Mouse (Mus musculus) limb, embryonic 10.5 days (tissue): ENCODE measurements around the gene Vgll2. TPM values are rescaled to one million over a fixed set of nuclear protein-coding genes. Genes with fewer than 3 reads are reported as not detected.

ENCODE experiments used
- DNase-seq: peaks from one replicate; pipeline ENCODE4 v3.0.0-alpha.2; 2017; ENCODE audit warnings: low spot score
- H3K27ac ChIP-seq: fragments of 300-500 bp; sonication (generic); 2 replicates; pipeline ENCODE4 v1.5.1; 2016; ENCODE audit warnings: mild to moderate bottlenecking
- H3K27me3 ChIP-seq: fragments of 300-500 bp; sonication (generic); 2 replicates; pipeline ENCODE4 v1.6.1; 2016; ENCODE audit warnings: low read depth, mild to moderate bottlenecking; ENCODE audit not compliant: poor library complexity, severe bottlenecking
- H3K36me3 ChIP-seq: fragments of 300-500 bp; sonication (generic); 2 replicates; pipeline ENCODE4 v1.6.1; 2016; ENCODE audit warnings: mild to moderate bottlenecking, moderate library complexity
- H3K4me1 ChIP-seq: fragments of 300-500 bp; sonication (generic); 2 replicates; pipeline ENCODE4 v1.6.1; 2016
- H3K4me3 ChIP-seq: fragments of 300-500 bp; sonication (generic); 2 replicates; pipeline ENCODE4 v1.5.1; 2016; ENCODE audit warnings: mild to moderate bottlenecking, moderate library complexity
- H3K9me3 ChIP-seq: fragments of 300-500 bp; sonication (generic); replicated peaks from 2 replicates; pipeline ENCODE4 v1.6.1; 2016; ENCODE audit warnings: mild to moderate bottlenecking
- WGBS: fragments of 180-500 bp; shearing (Covaris S2); methylation state at CpG from one replicate; pipeline ENCODE4 v1.1.7; 2016; 5-methylcytosine and 5-hydroxymethylcytosine counted together
- microRNA-seq: library from miRNA; unstranded; fragments of <30 nt; microRNA quantifications from one replicate; pipeline ENCODE4, GENCODE M21; 2017
- polyA plus RNA-seq: library from polyadenylated mRNA; unstranded; fragments of >200 nt; fragmentation: Nextera tagmentation; extraction: Ambion mirVana; gene quantifications from 2 replicates; pipeline ENCODE4 v1.2.1, GENCODE M21; 2016

The Vgll2 gene
- polyA plus RNA-seq, 1 experiment from 2014 or later, result 4.2 TPM

GRCm38 (mm10) chr10:52027161-52028035 is 5.1 kb downstream of the Vgll2 start:
- peaks cover 100% of the 10 kb centered on the region for H3K27me3 ChIP-seq
- peak; percentile 60 for DNase-seq
- WGBS, result under 1% methylated on average over 68 of the region's 68 CpGs
- H3K4me3 ChIP-seq, result peak overlapping the region; percentile 53
- H3K36me3 ChIP-seq, result no peaks in the 10 kb centered on the region
- H3K4me1 ChIP-seq, result peaks cover 15% of the 10 kb centered on the region
- 0 out of 2 replicates have a peak overlapping the region, but pooled peaks have one; percentile 42 for H3K27ac ChIP-seq
- H3K9me3 ChIP-seq, result no peaks in the 10 kb centered on the region

GRCm38 (mm10) chr10:52028561-52029370 is 6.5 kb downstream of the Vgll2 start:
- no peaks in the 10 kb centered on the region for H3K9me3 ChIP-seq
- H3K36me3 ChIP-seq, result no peaks in the 10 kb centered on the region
- no peak for DNase-seq
- H3K27ac ChIP-seq, result no peak overlapping the region
- 3% methylated on average over 11 of the region's 11 CpGs for WGBS
- H3K27me3 ChIP-seq, result peaks cover 90% of the 10 kb centered on the region
- no peak overlapping the region for H3K4me3 ChIP-seq
- H3K4me1 ChIP-seq, result peaks cover 8% of the 10 kb centered on the region

- no peak for DNase-seq
- H3K9me3 ChIP-seq, result no peaks in the 10 kb centered on the region
- no peak overlapping the region for H3K4me3 ChIP-seq
- no peaks in the 10 kb centered on the region for H3K36me3 ChIP-seq
- H3K4me1 ChIP-seq, result peaks cover 8% of the 10 kb centered on the region
- no peak overlapping the region for H3K27ac ChIP-seq
- WGBS, result 2% methylated on average over 10 of the region's 10 CpGs
- peaks cover 82% of the 10 kb centered on the region for H3K27me3 ChIP-seq
These were observed 7.2 kb downstream of the Vgll2 start for GRCm38 (mm10) chr10:52029421-52030080.

GRCm38 (mm10) chr10:52033729-52034128 is 11.4 kb downstream of the Vgll2 start:
- no peak overlapping the region for H3K4me3 ChIP-seq
- no peaks in the 10 kb centered on the region for H3K36me3 ChIP-seq
- no peaks in the 10 kb centered on the region for H3K4me1 ChIP-seq
- peaks cover 40% of the 10 kb centered on the region for H3K27me3 ChIP-seq
- H3K9me3 ChIP-seq, result no peaks in the 10 kb centered on the region
- no peak for DNase-seq
- no peak overlapping the region for H3K27ac ChIP-seq

GRCm38 (mm10) chr10:52039392-52039791 is 17.1 kb downstream of the Vgll2 start:
- WGBS, result 88% methylated on average over 1 of the region's 1 CpGs
- H3K27ac ChIP-seq, result no peak overlapping the region
- no peaks in the 10 kb centered on the region for H3K36me3 ChIP-seq

GRCm38 (mm10) chr10:52043086-52043485 is 20.8 kb downstream of the Vgll2 start:
- no peaks in the 10 kb centered on the region for H3K4me1 ChIP-seq
- 81% methylated on average over 5 of the region's 5 CpGs for WGBS
- DNase-seq, result no peak

More at GRCm38 (mm10) chr10:52039392-52039791, 17.1 kb downstream of the Vgll2 start:
- H3K4me1 ChIP-seq, result no peaks in the 10 kb centered on the region
- DNase-seq, result no peak
- no peaks in the 10 kb centered on the region for H3K9me3 ChIP-seq
- H3K4me3 ChIP-seq, result no peak overlapping the region
- no peaks in the 10 kb centered on the region for H3K27me3 ChIP-seq

GRCm38 (mm10) chr10:52048287-52048686 is 26.0 kb downstream of the Vgll2 start:
- no peak overlapping the region for H3K4me3 ChIP-seq
- H3K9me3 ChIP-seq, result no peaks in the 10 kb centered on the region
- 82% methylated on average over 3 of the region's 3 CpGs for WGBS
- DNase-seq, result no peak
- no peak overlapping the region for H3K27ac ChIP-seq
- no peaks in the 10 kb centered on the region for H3K27me3 ChIP-seq
- H3K4me1 ChIP-seq, result no peaks in the 10 kb centered on the region
- no peaks in the 10 kb centered on the region for H3K36me3 ChIP-seq

More at GRCm38 (mm10) chr10:52043086-52043485, 20.8 kb downstream of the Vgll2 start:
- Histone ChIP-seq H3K9me3 (no peaks in the 10 kb centered on the region), H3K27me3 (no peaks in the 10 kb centered on the region), H3K4me3 (no peak overlapping the region), H3K36me3 (no peaks in the 10 kb centered on the region), H3K27ac (no peak overlapping the region)

- H3K4me1 ChIP-seq, result no peaks in the 10 kb centered on the region
- no peaks in the 10 kb centered on the region for H3K36me3 ChIP-seq
- H3K9me3 ChIP-seq, result no peaks in the 10 kb centered on the region
- H3K4me3 ChIP-seq, result no peak overlapping the region
- H3K27me3 ChIP-seq, result no peaks in the 10 kb centered on the region
- no peak overlapping the region for H3K27ac ChIP-seq
- no peak for DNase-seq
These were observed 50.2 kb downstream of the Vgll2 start for GRCm38 (mm10) chr10:52072482-52072881.

Small RNA genes within 50 kb of the gene (microRNA-seq; reads per million reads assigned to microRNA genes)
- not detected for gene Gm24084

Other genes with a start within 250 kb of the Vgll2 start
- not detected in 2 replicates for gene Ros1, start 172.7 kb downstream of the Vgll2 start, polyA plus RNA-seq
- 27.8 and 28.3 TPM in 2 replicates for gene Dcbld1, start 211.1 kb downstream of the Vgll2 start, polyA plus RNA-seq